Mouse (Mus musculus) lung, postnatal 0 days (tissue): ENCODE data around the gene Igflr1.

Source experiments
- CTCF ChIP-seq: IDR thresholded peaks from 2 replicates; pipeline ENCODE4 v1.5.1; 2016; ENCODE audit warnings: antibody characterized with exemption, mild to moderate bottlenecking
- EP300 ChIP-seq: IDR thresholded peaks from 2 replicates; pipeline ENCODE4 v1.6.1; 2016; ENCODE audit warnings: antibody characterized with exemption, mild to moderate bottlenecking, control low read depth

DNA sequence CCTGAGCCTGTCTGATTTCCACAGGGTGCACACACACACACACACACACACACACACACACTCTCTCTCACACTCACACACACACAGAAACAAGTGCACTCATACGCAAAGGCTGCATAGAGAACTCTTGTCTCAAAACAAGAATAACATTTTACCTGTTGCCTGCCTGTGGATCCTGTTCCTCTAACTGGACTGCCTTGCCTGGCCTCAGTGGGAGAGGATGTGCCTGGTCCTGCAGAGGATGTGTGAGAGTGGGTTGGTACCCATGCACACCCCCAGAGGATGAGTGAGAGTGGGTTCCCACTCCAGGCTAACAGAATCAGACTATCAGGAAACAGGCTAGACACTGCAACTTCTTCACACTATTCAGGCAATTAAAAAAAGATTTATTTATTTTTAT, 14.6 kb upstream of the Igflr1 start:
- TF ChIP-seq CTCF = no peak
- no peak for TF ChIP-seq EP300
